Mouse (Mus musculus): Measurements from ENCODE around the gene Stag1. TPM values are rescaled to one million over a fixed set of nuclear protein-coding genes. Genes with fewer than 3 reads are reported as not detected.

Stag1 gene
- polyA plus RNA-seq, 1 experiment from 2014 or later, result 70.3 TPM

GRCm38 (mm10) chr9:100978666-100979065, 381.1 kb downstream of the Stag1 start:
- no peaks in the 10 kb centered on the region for H3K4me1 ChIP-seq (ENCODE audit: control insufficient read depth, insufficient read depth, low read length)
- H3K27ac ChIP-seq (ENCODE audit: low read length), result no peak overlapping the region
- no peaks in the 10 kb centered on the region for H3K27me3 ChIP-seq (ENCODE audit: control insufficient read depth, insufficient read depth, low read length)
- H3K4me3 ChIP-seq (ENCODE audit: low read depth, low read length), result no peak overlapping the region
- ATAC-seq (ENCODE audit: insufficient number of reproducible peaks, insufficient read depth, low FRiP score, low read depth), result no peak
- no peaks in the 10 kb centered on the region for H3K36me3 ChIP-seq (ENCODE audit: control insufficient read depth, insufficient read depth, low read length)
- 90% methylated on average over 5 of the region's 5 CpGs for WGBS
- no peaks in the 10 kb centered on the region for H3K9me3 ChIP-seq (ENCODE audit: control insufficient read depth, low read depth, low read length)
- H3K9ac ChIP-seq (replicated peaks; ENCODE audit: low read depth, low read length), result no peak overlapping the region
- no peak overlapping the region for H3K4me2 ChIP-seq (replicated peaks; ENCODE audit: low read depth, low read length)

- no peaks in the 10 kb centered on the region for H3K9me3 ChIP-seq (ENCODE audit: control insufficient read depth, low read depth, low read length)
- 55% methylated on average over 5 of the region's 5 CpGs for WGBS
- no peak for ATAC-seq (ENCODE audit: insufficient number of reproducible peaks, insufficient read depth, low FRiP score, low read depth)
- H3K4me1 ChIP-seq (ENCODE audit: control insufficient read depth, insufficient read depth, low read length), result no peaks in the 10 kb centered on the region
- no peak overlapping the region for H3K27ac ChIP-seq (ENCODE audit: low read length)
- no peaks in the 10 kb centered on the region for H3K36me3 ChIP-seq (ENCODE audit: control insufficient read depth, insufficient read depth, low read length)
- no peak overlapping the region for H3K4me3 ChIP-seq (ENCODE audit: low read depth, low read length)
- no peaks in the 10 kb centered on the region for H3K27me3 ChIP-seq (ENCODE audit: control insufficient read depth, insufficient read depth, low read length)
- no peak overlapping the region for H3K9ac ChIP-seq (replicated peaks; ENCODE audit: low read depth, low read length)
- H3K4me2 ChIP-seq (replicated peaks; ENCODE audit: low read depth, low read length), result no peak overlapping the region
These were observed 381.7 kb downstream of the Stag1 start for GRCm38 (mm10) chr9:100979260-100979659.

- 93% methylated on average over 7 of the region's 7 CpGs for WGBS
- H3K27me3 ChIP-seq (ENCODE audit: control insufficient read depth, insufficient read depth, low read length), result no peaks in the 10 kb centered on the region
- H3K9me3 ChIP-seq (ENCODE audit: control insufficient read depth, low read depth, low read length), result no peaks in the 10 kb centered on the region
- no peak overlapping the region for H3K9ac ChIP-seq (replicated peaks; ENCODE audit: low read depth, low read length)
- H3K27ac ChIP-seq (ENCODE audit: low read length), result no peak overlapping the region
- peaks cover 3% of the 10 kb centered on the region; the same call in 1 of the 2 replicates for H3K36me3 ChIP-seq (ENCODE audit: control insufficient read depth, insufficient read depth, low read length)
- H3K4me3 ChIP-seq (ENCODE audit: low read depth, low read length), result no peak overlapping the region
- ATAC-seq (ENCODE audit: insufficient number of reproducible peaks, insufficient read depth, low FRiP score, low read depth), result no peak
- no peak overlapping the region for H3K4me2 ChIP-seq (replicated peaks; ENCODE audit: low read depth, low read length)
- H3K4me1 ChIP-seq (ENCODE audit: control insufficient read depth, insufficient read depth, low read length), result no peaks in the 10 kb centered on the region
These were observed 385.2 kb downstream of the Stag1 start for GRCm38 (mm10) chr9:100982786-100983185.

GRCm38 (mm10) chr9:100984381-100985310, 387.0 kb downstream of the Stag1 start:
- H3K9ac ChIP-seq (replicated peaks; ENCODE audit: low read depth, low read length), result no peak overlapping the region
- H3K4me1 ChIP-seq (ENCODE audit: control insufficient read depth, insufficient read depth, low read length), result no peaks in the 10 kb centered on the region
- no peaks in the 10 kb centered on the region for H3K27me3 ChIP-seq (ENCODE audit: control insufficient read depth, insufficient read depth, low read length)
- no peak overlapping the region for H3K27ac ChIP-seq (ENCODE audit: low read length)
- no peak for ATAC-seq (ENCODE audit: insufficient number of reproducible peaks, insufficient read depth, low FRiP score, low read depth)
- no peak overlapping the region for H3K4me2 ChIP-seq (replicated peaks; ENCODE audit: low read depth, low read length)
- H3K36me3 ChIP-seq (ENCODE audit: control insufficient read depth, insufficient read depth, low read length), result peaks cover 3% of the 10 kb centered on the region; the same call in 1 of the 2 replicates
- WGBS, result 94% methylated on average over 25 of the region's 25 CpGs
- peaks cover 4% of the 10 kb centered on the region; the same call in 1 of the 2 replicates for H3K9me3 ChIP-seq (ENCODE audit: control insufficient read depth, low read depth, low read length)
- no peak overlapping the region for H3K4me3 ChIP-seq (ENCODE audit: low read depth, low read length)

- ATAC-seq (ENCODE audit: insufficient number of reproducible peaks, insufficient read depth, low FRiP score, low read depth), result no peak; the same call in 1 of the 2 replicates
- 95% methylated on average over 5 of the region's 5 CpGs for WGBS
- no peak overlapping the region for H3K27ac ChIP-seq (ENCODE audit: low read length)
These were observed 389.4 kb downstream of the Stag1 start for GRCm38 (mm10) chr9:100987006-100987405.

GRCm38 (mm10) chr9:100987850-100988249, 390.3 kb downstream of the Stag1 start:
- no peak overlapping the region for H3K27ac ChIP-seq (ENCODE audit: low read length)
- no peaks in the 10 kb centered on the region for H3K4me1 ChIP-seq (ENCODE audit: control insufficient read depth, insufficient read depth, low read length)
- H3K36me3 ChIP-seq (ENCODE audit: control insufficient read depth, insufficient read depth, low read length), result peaks cover 3% of the 10 kb centered on the region; the same call in 1 of the 2 replicates
- no peak overlapping the region for H3K4me2 ChIP-seq (replicated peaks; ENCODE audit: low read depth, low read length)
- WGBS, result 84% methylated on average over 3 of the region's 3 CpGs
- no peak for ATAC-seq (ENCODE audit: insufficient number of reproducible peaks, insufficient read depth, low FRiP score, low read depth)
- H3K27me3 ChIP-seq (ENCODE audit: control insufficient read depth, insufficient read depth, low read length), result no peaks in the 10 kb centered on the region
- no peak overlapping the region for H3K4me3 ChIP-seq (ENCODE audit: low read depth, low read length)
- peaks cover 4% of the 10 kb centered on the region; the same call in 1 of the 2 replicates for H3K9me3 ChIP-seq (ENCODE audit: control insufficient read depth, low read depth, low read length)
- no peak overlapping the region for H3K9ac ChIP-seq (replicated peaks; ENCODE audit: low read depth, low read length)

More at GRCm38 (mm10) chr9:100987006-100987405, 389.4 kb downstream of the Stag1 start:
- Histone ChIP-seq H3K9ac (replicated peaks; ENCODE audit: low read depth, low read length) (no peak overlapping the region), H3K4me1 (ENCODE audit: control insufficient read depth, insufficient read depth, low read length) (no peaks in the 10 kb centered on the region), H3K9me3 (ENCODE audit: control insufficient read depth, low read depth, low read length) (peaks cover 4% of the 10 kb centered on the region; the same call in 1 of the 2 replicates), H3K4me3 (ENCODE audit: low read depth, low read length) (no peak overlapping the region), H3K27me3 (ENCODE audit: control insufficient read depth, insufficient read depth, low read length) (no peaks in the 10 kb centered on the region), H3K36me3 (ENCODE audit: control insufficient read depth, insufficient read depth, low read length) (peaks cover 3% of the 10 kb centered on the region; the same call in 1 of the 2 replicates), H3K4me2 (replicated peaks; ENCODE audit: low read depth, low read length) (no peak overlapping the region)

GRCm38 (mm10) chr9:100990609-100991008, 393.0 kb downstream of the Stag1 start:
- H3K9ac ChIP-seq (replicated peaks; ENCODE audit: low read depth, low read length), result no peak overlapping the region
- 89% methylated on average over 5 of the region's 5 CpGs for whole genome bisulfite sequencing
- peaks cover 4% of the 10 kb centered on the region; the same call in 1 of the 2 replicates for H3K9me3 ChIP-seq (ENCODE audit: control insufficient read depth, low read depth, low read length)
- no peaks in the 10 kb centered on the region for H3K27me3 ChIP-seq (ENCODE audit: control insufficient read depth, insufficient read depth, low read length)
- no peak overlapping the region for H3K27ac ChIP-seq (ENCODE audit: low read length)
- no peak for ATAC-seq (ENCODE audit: insufficient number of reproducible peaks, insufficient read depth, low FRiP score, low read depth)
- peaks cover 8% of the 10 kb centered on the region; the same call in 1 of the 2 replicates for H3K36me3 ChIP-seq (ENCODE audit: control insufficient read depth, insufficient read depth, low read length)
- H3K4me2 ChIP-seq (replicated peaks; ENCODE audit: low read depth, low read length), result no peak overlapping the region
- no peak overlapping the region for H3K4me3 ChIP-seq (ENCODE audit: low read depth, low read length)
- H3K4me1 ChIP-seq (ENCODE audit: control insufficient read depth, insufficient read depth, low read length), result no peaks in the 10 kb centered on the region

- Histone ChIP-seq H3K4me3 (ENCODE audit: low read depth, low read length) (no peak overlapping the region), H3K9me3 (ENCODE audit: control insufficient read depth, low read depth, low read length) (peaks cover 4% of the 10 kb centered on the region; the same call in 1 of the 2 replicates), H3K9ac (replicated peaks; ENCODE audit: low read depth, low read length) (no peak overlapping the region), H3K27ac (ENCODE audit: low read length) (no peak overlapping the region), H3K36me3 (ENCODE audit: control insufficient read depth, insufficient read depth, low read length) (peaks cover 8% of the 10 kb centered on the region; the same call in 1 of the 2 replicates), H3K4me2 (replicated peaks; ENCODE audit: low read depth, low read length) (no peak overlapping the region), H3K4me1 (ENCODE audit: control insufficient read depth, insufficient read depth, low read length) (no peaks in the 10 kb centered on the region), H3K27me3 (ENCODE audit: control insufficient read depth, insufficient read depth, low read length) (no peaks in the 10 kb centered on the region)
- WGBS, result 88% methylated on average over 2 of the region's 2 CpGs
- ATAC-seq (ENCODE audit: insufficient number of reproducible peaks, insufficient read depth, low FRiP score, low read depth), result no peak
These were observed 393.7 kb downstream of the Stag1 start for GRCm38 (mm10) chr9:100991321-100991720.
